Mouse (Mus musculus) intestine, embryonic 15.5 days (tissue): Measurements from ENCODE around the gene Otx2. TPM values are rescaled to one million over a fixed set of nuclear protein-coding genes. Genes with fewer than 3 reads are reported as not detected.

Experiments used
- ATAC-seq: fragments of 200-750 bp; cut with Nextera tagmentation; 2 replicates; pipeline ENCODE4 v1.8.0; 2017; ENCODE audit warnings: moderate TSS enrichment, moderate library complexity
- H3K27ac ChIP-seq: fragments of 300-500 bp; sonication (generic); 2 replicates; pipeline ENCODE4 v1.5.1; 2015; ENCODE audit warnings: mild to moderate bottlenecking, inconsistent platforms
- H3K27me3 ChIP-seq: fragments of 300-500 bp; sonication (generic); replicated peaks from 2 replicates; pipeline ENCODE4 v1.6.1; 2015; ENCODE audit warnings: inconsistent platforms
- H3K36me3 ChIP-seq: fragments of 300-500 bp; sonication (generic); 2 replicates; pipeline ENCODE4 v1.6.1; 2015; ENCODE audit warnings: inconsistent platforms
- H3K4me1 ChIP-seq: fragments of 300-500 bp; sonication (generic); replicated peaks from 2 replicates; pipeline ENCODE4 v1.6.1; 2015; ENCODE audit warnings: inconsistent platforms
- H3K4me2 ChIP-seq: fragments of 300-500 bp; sonication (generic); replicated peaks from 2 replicates; pipeline ENCODE4 v1.6.1; 2015; ENCODE audit warnings: mild to moderate bottlenecking, inconsistent platforms
- H3K4me3 ChIP-seq: fragments of 300-500 bp; sonication (generic); replicated peaks from 2 replicates; pipeline ENCODE4 v1.5.1; 2015; ENCODE audit warnings: inconsistent platforms
- H3K9ac ChIP-seq: fragments of 300-500 bp; sonication (generic); 2 replicates; pipeline ENCODE4 v1.6.1; 2015; ENCODE audit warnings: inconsistent platforms
- H3K9me3 ChIP-seq: fragments of 300-500 bp; sonication (generic); 2 replicates; pipeline ENCODE4 v1.6.1; 2016; ENCODE audit warnings: inconsistent platforms
- WGBS: fragments of 180-500 bp; shearing (Covaris S2); methylation state at CpG from one replicate; pipeline ENCODE4 v1.1.7; 2015; 5-methylcytosine and 5-hydroxymethylcytosine counted together
- polyA plus RNA-seq: library from polyadenylated mRNA; unstranded; fragments of >200 nt; fragmentation: Nextera tagmentation; extraction: Ambion mirVana; gene quantifications from 2 replicates; pipeline ENCODE4 v1.2.1, GENCODE M21; 2015

Gene Otx2
- 0.09 TPM in 1 of 2 replicates, not detected in the other for polyA plus RNA-seq

DNA sequence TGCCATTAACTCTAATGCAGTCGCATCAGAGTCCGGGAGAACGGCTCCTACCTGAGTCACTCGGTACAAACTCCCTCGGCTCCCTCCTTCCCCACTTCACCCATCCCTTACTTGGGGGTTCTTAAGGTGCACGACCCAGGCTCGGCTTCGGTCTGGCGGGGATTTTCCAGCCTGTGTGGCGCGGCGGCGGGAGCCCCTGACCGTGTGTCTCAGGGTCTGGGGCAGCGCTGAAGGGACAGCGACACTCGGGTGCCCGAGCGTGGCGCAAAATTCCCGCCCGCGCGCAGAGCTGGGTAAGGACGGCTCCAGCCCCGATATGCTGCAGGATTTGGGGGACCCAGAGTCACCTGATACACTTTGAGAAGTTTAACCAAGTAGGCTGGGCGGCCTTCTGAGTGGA is at the start of gene Otx2:
Otx2 (minus strand) TSS at position 279 of the 400 bp plus-strand sequence.
- Histone ChIP-seq H3K36me3 (no peaks in the 10 kb centered on the region), H3K4me2 (no peak within 1 kb of the TSS), H3K27me3 (peaks cover 75% of the 10 kb centered on the region), H3K9ac (no peak within 1 kb of the TSS), H3K4me3 (no peak within 1 kb of the TSS), H3K9me3 (no peaks in the 10 kb centered on the region), H3K27ac (no peak within 1 kb of the TSS), H3K4me1 (0 out of 2 replicates have a peak, but pooled peaks cover 2% of the 10 kb centered on the region)
- ATAC-seq, result no peak
- under 1% methylated on average over 27 of the region's 27 CpGs for WGBS

DNA sequence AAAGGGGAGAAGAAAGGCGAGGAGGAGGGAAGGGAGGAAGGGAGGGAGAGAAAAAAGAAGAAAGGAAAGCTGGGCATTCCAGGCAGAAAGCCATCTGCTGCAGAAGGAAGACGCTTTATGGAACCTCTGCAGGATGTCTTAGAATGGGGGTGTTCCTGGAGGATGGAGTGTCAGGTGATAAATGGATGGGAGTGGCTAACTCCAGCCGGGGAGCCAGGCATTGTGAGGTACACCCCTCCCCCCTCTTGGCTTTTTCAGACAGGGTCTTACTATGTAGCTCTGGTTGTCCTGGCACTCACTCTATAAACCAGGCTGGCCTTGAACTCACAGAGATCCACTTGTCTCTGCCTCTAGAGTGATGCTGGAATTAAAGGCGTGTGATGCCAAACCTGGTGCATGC is 49.1 kb upstream of the Otx2 start:
- Histone ChIP-seq H3K27me3 (no peaks in the 10 kb centered on the region), H3K36me3 (no peaks in the 10 kb centered on the region), H3K9ac (no peak overlapping the region), H3K9me3 (no peaks in the 10 kb centered on the region), H3K4me1 (no peaks in the 10 kb centered on the region), H3K4me3 (no peak overlapping the region), H3K4me2 (no peak overlapping the region), H3K27ac (no peak overlapping the region)
- 46% methylated on average over 4 of the region's 4 CpGs for WGBS
- no peak for ATAC-seq

DNA sequence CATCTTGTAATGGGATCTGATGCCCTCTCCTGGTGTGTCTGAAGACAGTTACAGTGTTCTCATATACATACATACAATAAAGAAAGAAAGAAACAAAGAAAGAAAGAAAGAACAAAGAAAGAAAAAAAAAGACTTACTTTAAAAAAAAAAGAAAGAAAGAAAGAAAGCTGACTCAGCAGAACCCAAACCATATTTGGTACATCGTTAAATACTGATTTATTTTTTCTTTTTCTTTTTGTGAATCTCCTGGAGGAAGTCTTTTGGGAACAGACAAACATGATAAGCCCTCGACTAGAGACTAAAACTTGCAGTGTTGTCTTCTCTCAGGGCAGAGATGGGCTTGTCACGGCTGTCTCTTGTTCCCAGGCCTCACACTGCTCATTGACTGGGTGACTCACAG is 45.7 kb upstream of the Otx2 start:
- H3K9ac ChIP-seq, result no peak overlapping the region
- ATAC-seq, result no peak
- H3K4me1 ChIP-seq, result no peaks in the 10 kb centered on the region
- H3K4me2 ChIP-seq, result no peak overlapping the region
- H3K27ac ChIP-seq, result no peak overlapping the region
- no peaks in the 10 kb centered on the region for H3K36me3 ChIP-seq
- H3K9me3 ChIP-seq, result no peaks in the 10 kb centered on the region
- 75% methylated on average over 3 of the region's 3 CpGs for WGBS
- H3K27me3 ChIP-seq, result no peaks in the 10 kb centered on the region
- H3K4me3 ChIP-seq, result no peak overlapping the region

DNA sequence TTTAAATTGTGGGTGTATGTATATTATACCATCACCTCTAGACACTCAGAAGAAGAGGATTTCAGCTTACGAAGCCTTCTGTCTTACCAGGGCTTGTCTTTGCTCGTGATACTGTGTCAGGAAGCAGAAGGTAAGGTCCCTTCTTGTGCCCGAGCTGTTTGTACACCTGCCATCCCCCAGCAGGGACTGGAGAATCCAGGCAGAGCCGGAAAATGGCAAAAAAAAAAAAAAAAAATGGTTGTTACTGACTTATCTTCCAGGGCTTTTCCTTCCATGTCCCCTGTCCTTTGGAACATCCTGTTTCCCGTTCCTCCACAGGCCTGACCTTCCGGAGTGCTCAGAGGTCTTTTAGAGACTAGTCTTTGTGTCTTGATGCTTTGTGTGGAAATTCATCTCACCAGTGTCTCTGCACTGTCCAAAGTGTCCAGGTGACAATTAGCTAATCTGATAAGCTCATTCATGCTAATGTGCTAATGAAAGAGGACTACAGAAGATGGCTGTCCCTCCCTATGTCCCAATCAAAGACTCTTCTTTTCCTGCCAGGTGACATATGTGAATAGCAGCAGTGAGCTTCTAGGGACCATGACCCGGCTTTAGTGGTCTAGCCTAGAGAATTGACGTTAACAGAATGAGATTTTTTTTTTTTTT is 44.1 kb upstream of the Otx2 start:
- H3K4me1 ChIP-seq, result no peaks in the 10 kb centered on the region
- 74% methylated on average over 8 of the region's 8 CpGs for WGBS
- ATAC-seq, result no peak
- H3K27me3 ChIP-seq, result no peaks in the 10 kb centered on the region
- no peak overlapping the region for H3K4me2 ChIP-seq
- H3K9me3 ChIP-seq, result no peaks in the 10 kb centered on the region
- H3K4me3 ChIP-seq, result no peak overlapping the region
- H3K9ac ChIP-seq, result no peak overlapping the region
- H3K27ac ChIP-seq, result no peak overlapping the region
- H3K36me3 ChIP-seq, result no peaks in the 10 kb centered on the region

DNA sequence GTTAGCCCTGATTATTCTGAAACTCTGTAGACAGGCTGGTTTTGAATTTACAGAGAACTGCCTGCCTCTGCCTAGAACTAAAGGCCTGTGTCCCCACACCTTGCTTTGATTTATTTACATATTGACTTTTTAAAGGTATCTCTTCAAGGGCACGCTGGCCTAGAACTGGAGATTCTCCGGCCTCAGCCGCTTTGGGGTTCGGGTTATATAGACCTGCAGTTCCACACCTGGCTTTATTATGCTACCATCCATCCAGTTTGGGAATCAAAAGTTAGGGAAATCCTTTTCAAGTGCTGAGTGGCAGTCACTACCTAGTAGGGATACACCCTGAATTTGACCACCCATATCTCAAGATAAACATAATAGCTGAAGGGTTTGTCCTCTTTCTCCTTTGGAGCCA is 42.8 kb upstream of the Otx2 start:
- 85% methylated on average over 4 of the region's 4 CpGs for WGBS
- H3K4me1 ChIP-seq, result no peaks in the 10 kb centered on the region
- no peaks in the 10 kb centered on the region for H3K27me3 ChIP-seq
- no peak for ATAC-seq
- H3K27ac ChIP-seq, result no peak overlapping the region
- no peak overlapping the region for H3K4me2 ChIP-seq
- H3K9ac ChIP-seq, result no peak overlapping the region
- no peaks in the 10 kb centered on the region for H3K9me3 ChIP-seq
- H3K4me3 ChIP-seq, result no peak overlapping the region
- no peaks in the 10 kb centered on the region for H3K36me3 ChIP-seq

DNA sequence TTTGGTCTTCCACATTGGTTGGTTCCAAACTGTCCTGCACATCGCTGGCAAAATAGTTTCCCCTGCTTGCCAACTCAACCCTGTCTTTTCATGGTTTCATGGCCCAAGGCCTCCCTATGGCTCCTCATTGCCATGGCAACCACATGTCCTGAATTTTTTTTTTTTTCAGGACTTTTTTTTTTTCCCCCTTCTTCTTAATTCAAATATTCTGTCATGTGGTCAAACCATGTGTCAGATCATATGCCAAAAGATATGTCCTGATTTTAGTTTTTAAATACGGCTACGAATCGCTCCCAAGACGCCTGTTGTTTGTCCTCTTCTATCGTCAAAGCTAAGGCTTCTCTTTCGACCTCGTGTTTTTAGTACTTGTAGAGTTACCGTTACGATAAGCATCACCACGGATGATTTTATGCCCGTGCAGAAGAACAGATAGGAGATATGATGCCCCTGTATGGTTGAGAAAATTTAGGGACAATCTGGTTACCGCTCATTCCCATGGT is 37.3 kb upstream of the Otx2 start:
- Histone ChIP-seq H3K4me3 (no peak overlapping the region), H3K27ac (no peak overlapping the region), H3K9me3 (no peaks in the 10 kb centered on the region), H3K36me3 (no peaks in the 10 kb centered on the region), H3K4me1 (no peaks in the 10 kb centered on the region), H3K9ac (no peak overlapping the region), H3K27me3 (peaks cover 7% of the 10 kb centered on the region), H3K4me2 (no peak overlapping the region)
- 83% methylated on average over 13 of the region's 13 CpGs for WGBS
- no peak for ATAC-seq

DNA sequence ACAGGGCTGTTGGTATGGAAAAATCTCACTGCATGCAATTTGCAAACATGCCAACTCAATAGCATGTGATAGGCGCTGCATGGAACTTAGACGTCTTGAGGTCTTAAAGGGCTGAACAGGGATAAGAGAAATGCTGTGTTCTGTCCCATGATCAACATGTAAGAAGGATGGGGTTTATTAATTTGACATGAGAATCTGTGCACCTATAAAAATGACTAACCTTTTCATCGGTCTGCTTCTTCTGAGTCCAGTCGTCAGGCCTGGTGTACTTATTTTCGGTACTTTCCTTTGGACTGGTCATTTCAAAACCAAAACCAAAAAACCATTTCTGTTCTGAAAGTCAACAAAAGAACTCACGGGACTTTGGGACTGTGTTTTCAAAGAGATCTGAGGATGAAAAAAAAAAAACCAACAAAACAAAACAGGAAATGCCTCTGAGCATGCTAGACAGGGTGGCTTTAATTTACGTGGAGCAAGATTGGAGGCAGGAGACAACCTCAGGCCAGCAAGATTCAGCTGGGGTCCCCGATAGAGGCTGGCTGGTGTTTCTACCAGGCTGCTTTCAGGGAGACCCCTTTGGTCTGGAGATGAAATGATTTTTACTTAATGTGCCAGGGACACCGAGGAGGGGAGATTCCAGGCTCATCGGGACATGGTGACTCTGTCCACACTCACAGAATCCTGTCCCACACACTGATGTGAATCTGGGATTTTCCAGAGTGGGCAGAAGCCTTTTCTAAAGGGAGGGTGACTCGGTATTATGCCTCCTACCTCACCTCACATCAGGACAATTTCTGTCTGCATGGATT is 36.6 kb upstream of the Otx2 start:
- 58% methylated on average over 11 of the region's 11 CpGs for WGBS
- Histone ChIP-seq H3K4me2 (peak overlapping the region; percentile 51; the same call in 1 of the 2 replicates), H3K36me3 (no peaks in the 10 kb centered on the region), H3K4me1 (no peaks in the 10 kb centered on the region), H3K27me3 (peaks cover 10% of the 10 kb centered on the region), H3K9me3 (no peaks in the 10 kb centered on the region), H3K4me3 (no peak overlapping the region), H3K27ac (no peak overlapping the region), H3K9ac (no peak overlapping the region)
- ATAC-seq, result no peak

DNA sequence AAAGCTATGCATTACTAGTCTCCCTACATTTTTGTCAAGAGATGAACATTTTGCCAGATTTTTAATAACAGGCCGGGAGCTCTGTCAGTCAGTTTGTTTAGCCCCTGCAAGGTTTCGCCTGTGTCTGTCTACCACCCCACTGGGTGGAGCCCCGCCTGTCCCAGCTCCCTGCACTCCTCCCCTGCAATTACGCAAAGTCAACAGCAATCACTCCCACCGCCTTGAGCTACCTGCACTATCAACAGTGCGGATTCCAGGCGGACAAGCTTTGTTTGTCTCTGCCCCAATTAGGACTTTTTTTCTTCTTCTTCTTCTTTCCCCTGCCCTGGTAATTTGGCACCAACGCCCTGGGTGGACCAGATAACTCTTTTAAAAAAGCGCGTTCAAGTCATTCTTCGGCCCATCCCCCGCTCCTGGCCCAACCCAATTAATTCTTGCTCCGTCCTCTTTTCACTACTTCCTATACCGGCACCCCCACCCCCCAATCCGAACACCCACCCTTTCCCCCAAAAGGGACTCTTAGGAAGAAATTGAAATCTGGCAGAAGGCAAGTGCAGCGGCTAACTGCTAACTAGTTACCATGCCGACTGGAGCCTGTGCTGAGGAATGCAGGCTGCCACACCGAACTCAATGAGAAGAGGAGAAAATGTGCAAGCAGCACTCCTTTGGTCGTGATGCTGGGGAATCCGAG is 35.9 kb upstream of the Otx2 start:
- Histone ChIP-seq H3K4me1 (no peaks in the 10 kb centered on the region), H3K27me3 (peaks cover 11% of the 10 kb centered on the region), H3K36me3 (no peaks in the 10 kb centered on the region), H3K4me3 (peak overlapping the region; percentile 14; the same call in 1 of the 2 replicates), H3K9me3 (no peaks in the 10 kb centered on the region), H3K4me2 (peak overlapping the region; percentile 51), H3K27ac (no peak overlapping the region), H3K9ac (no peak overlapping the region)
- WGBS, result 5% methylated on average over 20 of the region's 20 CpGs
- peak; percentile 90 for ATAC-seq

DNA sequence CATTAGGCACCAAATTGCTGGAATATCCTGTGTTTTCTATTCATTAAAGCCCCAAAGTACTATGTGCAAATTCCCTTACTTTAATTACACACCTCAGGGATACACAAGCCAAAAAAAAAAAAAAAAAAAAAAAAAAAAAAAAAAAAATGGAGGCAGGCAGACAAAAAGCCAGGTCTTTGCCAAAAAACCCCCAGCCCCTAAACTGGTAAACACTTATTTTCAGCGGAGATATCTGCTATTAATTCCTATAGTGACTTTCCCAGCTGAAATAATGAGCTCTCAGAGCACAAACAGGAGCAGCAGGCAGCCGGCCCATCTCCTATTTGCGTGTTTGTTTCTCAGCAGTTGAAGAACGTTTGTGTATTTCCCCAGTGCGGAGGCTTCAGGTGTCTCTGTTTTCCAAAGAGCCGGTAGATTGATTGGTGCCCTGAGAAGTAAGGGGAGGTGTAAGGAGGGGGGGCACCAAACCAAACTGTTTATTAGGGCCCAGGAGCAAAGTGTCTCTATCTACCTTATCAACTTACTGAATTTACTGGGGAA is 34.3 kb upstream of the Otx2 start:
- Histone ChIP-seq H3K9me3 (no peaks in the 10 kb centered on the region), H3K4me3 (no peak overlapping the region), H3K4me1 (no peaks in the 10 kb centered on the region), H3K4me2 (no peak overlapping the region), H3K36me3 (no peaks in the 10 kb centered on the region), H3K27me3 (peaks cover 11% of the 10 kb centered on the region), H3K27ac (no peak overlapping the region), H3K9ac (no peak overlapping the region)
- ATAC-seq, result no peak
- WGBS, result 17% methylated on average over 6 of the region's 6 CpGs

DNA sequence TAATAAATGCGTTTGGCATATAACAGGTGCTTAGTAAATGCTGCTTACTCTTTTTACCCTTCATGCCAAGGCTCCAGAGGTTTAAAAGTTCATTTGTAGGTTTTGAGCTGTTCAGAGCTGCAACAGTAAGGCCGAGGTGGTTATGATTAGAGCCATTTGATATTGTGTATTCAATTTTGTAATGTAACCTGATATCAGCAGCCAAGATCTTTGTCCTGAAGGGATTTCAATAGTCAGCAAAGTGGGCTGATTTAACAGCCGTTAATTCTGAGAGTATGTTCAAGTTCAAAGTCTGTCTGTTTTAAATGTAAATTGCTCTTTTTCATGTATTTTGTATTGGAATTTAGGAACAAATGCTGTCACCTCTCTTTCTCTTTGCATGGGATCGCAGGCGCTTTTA is 33.8 kb upstream of the Otx2 start:
- H3K9me3 ChIP-seq, result no peaks in the 10 kb centered on the region
- WGBS, result 73% methylated on average over 5 of the region's 5 CpGs
- no peak for ATAC-seq
- no peak overlapping the region for H3K9ac ChIP-seq
- H3K36me3 ChIP-seq, result no peaks in the 10 kb centered on the region
- H3K4me1 ChIP-seq, result no peaks in the 10 kb centered on the region
- H3K27ac ChIP-seq, result no peak overlapping the region
- no peak overlapping the region for H3K4me2 ChIP-seq
- H3K4me3 ChIP-seq, result no peak overlapping the region
- peaks cover 11% of the 10 kb centered on the region for H3K27me3 ChIP-seq

DNA sequence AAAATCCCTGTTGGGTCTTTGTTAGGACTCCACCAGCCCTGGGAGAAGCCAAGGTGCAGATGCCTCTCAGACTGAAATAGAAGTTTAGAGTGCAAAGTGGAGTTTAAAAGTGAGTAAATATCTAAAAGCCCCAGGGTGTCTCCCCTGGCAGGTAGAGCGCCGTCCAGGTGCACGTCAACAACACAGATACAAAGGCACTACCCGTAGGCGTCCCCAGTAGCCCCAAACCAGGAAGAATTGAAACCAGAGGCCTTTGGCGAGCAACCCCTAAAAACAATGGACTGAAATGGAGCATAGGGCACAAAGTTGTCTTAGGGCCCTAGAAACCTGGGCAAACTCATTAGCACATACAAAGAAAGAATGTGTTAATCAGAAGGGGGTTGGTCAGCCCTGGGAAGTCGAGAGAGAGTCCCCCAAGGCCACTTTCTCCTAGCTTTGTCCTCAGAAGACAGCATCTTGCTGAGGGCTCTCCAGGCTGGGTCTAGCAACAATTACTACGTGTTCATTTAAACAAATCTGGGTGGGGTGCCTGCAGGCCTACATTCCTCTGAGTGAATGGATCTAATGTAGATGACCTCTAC is 27.3 kb upstream of the Otx2 start:
- Histone ChIP-seq H3K27ac (no peak overlapping the region), H3K27me3 (peaks cover 4% of the 10 kb centered on the region; the same call in 1 of the 2 replicates), H3K9ac (no peak overlapping the region), H3K36me3 (no peaks in the 10 kb centered on the region), H3K4me2 (no peak overlapping the region), H3K4me1 (no peaks in the 10 kb centered on the region), H3K9me3 (no peaks in the 10 kb centered on the region), H3K4me3 (no peak overlapping the region)
- ATAC-seq, result no peak
- WGBS, result 54% methylated on average over 8 of the region's 8 CpGs

DNA sequence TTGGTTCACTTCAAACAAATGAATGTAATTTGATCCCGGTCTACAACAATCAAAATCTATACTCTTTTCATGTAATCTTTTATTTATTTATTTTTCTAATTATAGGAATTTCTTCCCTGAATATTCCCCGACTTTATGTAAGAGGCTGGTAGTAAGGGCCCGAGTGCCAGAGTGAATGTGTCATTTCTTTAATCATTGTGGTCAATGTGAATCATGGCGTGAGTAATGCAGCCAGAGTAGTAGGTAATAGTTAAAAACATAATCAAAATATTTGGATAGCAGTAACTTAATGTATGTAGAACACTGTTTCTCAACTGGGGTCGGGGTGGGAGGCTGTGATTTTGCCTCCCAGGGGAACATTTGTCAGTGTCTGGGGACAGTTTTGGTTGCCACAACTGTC is 6.0 kb upstream of the Otx2 start:
- peaks cover 28% of the 10 kb centered on the region for H3K27me3 ChIP-seq

More for the DNA sequence above, 6.0 kb upstream of the Otx2 start:
- Histone ChIP-seq H3K4me3 (no peak overlapping the region), H3K27ac (no peak overlapping the region), H3K4me2 (no peak overlapping the region), H3K9ac (no peak overlapping the region), H3K36me3 (no peaks in the 10 kb centered on the region), H3K4me1 (no peaks in the 10 kb centered on the region), H3K9me3 (no peaks in the 10 kb centered on the region)
- WGBS, result 73% methylated on average over 5 of the region's 5 CpGs
- ATAC-seq, result no peak
